Mouse (Mus musculus) inflammation-experienced regulatory T-cells (primary cell): ENCODE results near the gene Ssrp1. TPM values are rescaled to one million over a fixed set of nuclear protein-coding genes. Genes with fewer than 3 reads are reported as not detected.

ENCODE experiments used
- polyA plus RNA-seq, 2 experiments: library from polyadenylated mRNA; unstranded; fragments of 100-300 nt; shearing (Covaris generic); gene quantifications; one replicate each; pipeline ENCODE4 v1.2.1; 2017

The Ssrp1 gene
- polyA plus RNA-seq, result 100 to 1,000 TPM; 176 to 195 TPM

GRCm38 (mm10) chr2:85037047-85038026 is at the start of gene Ssrp1, which contains the start of gene P2rx3:
Ssrp1 (plus strand) TSS chr2:85037234.
P2rx3 (minus strand) TSS chr2:85037462.

GRCm38 (mm10) chr2:84987930-84988329 is 49.1 kb upstream of the Ssrp1 start, which contains the start of gene Prg3:
Prg3 (plus strand) TSS chr2:84988215.

GRCm38 (mm10) chr2:85047596-85048167 is 10.6 kb downstream of the Ssrp1 start, which contains the start of gene Tnks1bp1:
Tnks1bp1 (plus strand) TSS chr2:85048022.

Other genes with a start within 250 kb of the Ssrp1 start
- gene Ube2l6, start 238.4 kb upstream of the Ssrp1 start, polyA plus RNA-seq, result 10 to 100 TPM; 24.6 to 55.7 TPM
- gene Smtnl1, start 214.6 kb upstream of the Ssrp1 start, polyA plus RNA-seq, result under 1 TPM in 1 of 2 experiments, not detected in 1; 0.37 TPM
- 10 to 100 TPM; 28.3 to 30.9 TPM for gene Timm10, start 210.2 kb upstream of the Ssrp1 start, polyA plus RNA-seq
- 1 to 10 TPM; 1.3 to 3.9 TPM for gene Slc43a1, start 198.4 kb upstream of the Ssrp1 start, polyA plus RNA-seq
- gene Rtn4rl2, start 150.5 kb upstream of the Ssrp1 start, polyA plus RNA-seq, result not detected
- 1 to 10 TPM; 4.8 to 9.5 TPM for gene Slc43a3, start 100.7 kb upstream of the Ssrp1 start, polyA plus RNA-seq
- gene Prg2, start 56.8 kb upstream of the Ssrp1 start, polyA plus RNA-seq, result not detected
- gene Prg3, start 49.0 kb upstream of the Ssrp1 start, polyA plus RNA-seq, result under 1 TPM in 1 of 2 experiments, not detected in 1; 0.70 TPM
- gene P2rx3, start 228 bp downstream of the Ssrp1 start, polyA plus RNA-seq, result 1 to 10 TPM; 1.1 to 5.1 TPM
- gene Tnks1bp1, start 10.8 kb downstream of the Ssrp1 start, polyA plus RNA-seq, result 10 to 100 TPM; 14.7 to 16.4 TPM
- not detected for gene Aplnr, start 99.0 kb downstream of the Ssrp1 start, polyA plus RNA-seq
- under 1 TPM; 0.11 to 0.20 TPM for gene Lrrc55, start 160.0 kb downstream of the Ssrp1 start, polyA plus RNA-seq